Mouse (Mus musculus) intestine, embryonic 14.5 days (tissue): Measurements from ENCODE around the gene Ccno. TPM values are rescaled to one million over a fixed set of nuclear protein-coding genes. Genes with fewer than 3 reads are reported as not detected.
"Not testable (repeated sequence)": the region's sequence is repeated elsewhere in the genome, so short reads cannot be mapped to it uniquely, and the experiment has no call there.

Source experiments
- ATAC-seq: fragments of 200-750 bp; cut with Nextera tagmentation; replicated peaks from 2 replicates; pipeline ENCODE4 v1.8.0; 2017; ENCODE audit warnings: low read depth, moderate number of reproducible peaks, moderate TSS enrichment, moderate library complexity; ENCODE audit not compliant: low FRiP score, low TSS enrichment
- DNase-seq: peaks from one replicate; pipeline ENCODE4 v3.0.0-alpha.2; 2018; ENCODE audit warnings: low spot score
- H3K27ac ChIP-seq: fragments of 300-500 bp; sonication (generic); 2 replicates; pipeline ENCODE4 v1.5.1; 2014; ENCODE audit warnings: low read depth, mild to moderate bottlenecking, control low read depth
- H3K27me3 ChIP-seq: fragments of 300-500 bp; sonication (generic); replicated peaks from 2 replicates; pipeline ENCODE4 v1.6.1; 2014; ENCODE audit warnings: low read length, control low read depth; ENCODE audit not compliant: control insufficient read depth, insufficient read depth
- H3K36me3 ChIP-seq: fragments of 300-500 bp; sonication (generic); 2 replicates; pipeline ENCODE4 v1.6.1; 2014; ENCODE audit warnings: low read length, control low read depth; ENCODE audit not compliant: control insufficient read depth, insufficient read depth
- H3K4me1 ChIP-seq: fragments of 300-500 bp; sonication (generic); replicated peaks from 2 replicates; pipeline ENCODE4 v1.6.1; 2014; ENCODE audit warnings: low read length, control low read depth, mixed read lengths; ENCODE audit not compliant: control insufficient read depth, insufficient read depth
- H3K4me2 ChIP-seq: fragments of 300-500 bp; sonication (generic); 2 replicates; pipeline ENCODE4 v1.6.1; 2014; ENCODE audit warnings: low read length
- H3K4me3 ChIP-seq: fragments of 300-500 bp; sonication (generic); 2 replicates; pipeline ENCODE4 v1.5.1; 2014; ENCODE audit warnings: low read depth, low read length, control low read depth, mixed read lengths
- H3K9ac ChIP-seq: fragments of 300-500 bp; sonication (generic); 2 replicates; pipeline ENCODE4 v1.6.1; 2014; ENCODE audit warnings: mild to moderate bottlenecking, low read length
- H3K9me3 ChIP-seq: fragments of 300-500 bp; sonication (generic); 2 replicates; pipeline ENCODE4 v1.6.1; 2016; ENCODE audit warnings: low read length, control low read depth; ENCODE audit not compliant: control insufficient read depth
- WGBS: fragments of 180-500 bp; shearing (Covaris S2); extraction: QIAGEN DNeasy Blood & Tissue Kit; methylation state at CpG from one replicate; pipeline ENCODE4 v1.1.7; 2014; 5-methylcytosine and 5-hydroxymethylcytosine counted together
- polyA plus RNA-seq: library from polyadenylated mRNA; unstranded; fragments of >200 nt; fragmentation: Nextera tagmentation; extraction: Ambion mirVana; gene quantifications from 2 replicates; pipeline ENCODE4 v1.2.1, GENCODE M21; 2014

The Ccno gene
- polyA plus RNA-seq, 1 experiment from 2014 or later, result 0.24 TPM

DNA sequence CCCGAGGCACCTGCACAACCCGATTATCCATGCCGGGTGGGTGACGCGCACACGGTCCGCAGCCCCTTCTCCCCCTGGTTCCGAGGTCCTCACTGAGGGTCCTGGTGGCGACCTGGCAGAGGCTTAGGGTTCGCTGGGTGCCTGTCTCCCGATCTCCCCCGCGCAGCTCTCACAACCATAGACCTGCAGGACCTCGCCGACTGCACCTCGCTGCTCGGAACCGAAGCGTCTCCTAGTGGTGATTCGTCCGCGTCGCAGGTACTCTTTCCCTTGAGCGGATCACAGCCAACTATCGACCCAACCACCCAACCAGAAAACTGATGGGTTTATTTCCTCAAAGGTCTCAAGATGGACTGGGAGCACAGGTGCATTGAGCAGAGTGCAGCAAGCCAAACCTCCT is 6.6 kb downstream of the Ccno start:
- peaks cover 95% of the 10 kb centered on the region for H3K27me3 ChIP-seq
- DNase-seq (peak; percentile 74), ATAC-seq (peak; percentile 55)
- H3K4me1 ChIP-seq, result peaks cover 26% of the 10 kb centered on the region; the same call in 1 of the 2 replicates
- H3K4me2 ChIP-seq, result peak overlapping the region; percentile 61
- H3K36me3 ChIP-seq, result no peaks in the 10 kb centered on the region
- H3K4me3 ChIP-seq, result peak overlapping the region; percentile 26
- under 1% methylated on average over 25 of the region's 25 CpGs for WGBS
- no peak overlapping the region for H3K27ac ChIP-seq
- no peaks in the 10 kb centered on the region for H3K9me3 ChIP-seq
- H3K9ac ChIP-seq, result no peak overlapping the region

DNA sequence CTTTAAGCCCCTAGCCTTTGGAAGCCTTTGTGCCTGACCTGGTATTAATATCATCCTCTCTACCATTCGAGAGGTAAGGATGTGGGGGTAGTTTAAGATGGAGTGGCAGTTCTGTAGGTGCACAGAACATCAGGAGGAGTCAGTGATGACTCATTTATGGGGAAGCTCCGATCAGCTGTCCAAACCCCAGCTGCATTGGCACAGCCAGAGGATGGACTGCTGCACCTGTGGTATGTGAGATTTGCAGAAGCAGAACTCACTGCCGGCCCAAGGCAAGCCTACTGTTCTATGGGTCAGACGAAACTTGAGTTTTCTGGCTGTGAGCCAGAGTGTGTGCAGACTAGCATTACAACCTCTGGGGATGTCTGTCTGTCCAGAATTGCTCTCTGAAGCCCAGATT is 8.8 kb downstream of the Ccno start:
- no peak overlapping the region for H3K9ac ChIP-seq
- peaks cover 86% of the 10 kb centered on the region for H3K27me3 ChIP-seq
- H3K4me3 ChIP-seq, result no peak overlapping the region
- no peak for ATAC-seq
- H3K27ac ChIP-seq, result no peak overlapping the region
- H3K4me1 ChIP-seq, result peaks cover 20% of the 10 kb centered on the region; the same call in 1 of the 2 replicates
- WGBS, result 50% methylated on average over 4 of the region's 4 CpGs
- no peak overlapping the region for H3K4me2 ChIP-seq
- H3K9me3 ChIP-seq, result no peaks in the 10 kb centered on the region
- DNase-seq, result no peak
- H3K36me3 ChIP-seq, result no peaks in the 10 kb centered on the region

DNA sequence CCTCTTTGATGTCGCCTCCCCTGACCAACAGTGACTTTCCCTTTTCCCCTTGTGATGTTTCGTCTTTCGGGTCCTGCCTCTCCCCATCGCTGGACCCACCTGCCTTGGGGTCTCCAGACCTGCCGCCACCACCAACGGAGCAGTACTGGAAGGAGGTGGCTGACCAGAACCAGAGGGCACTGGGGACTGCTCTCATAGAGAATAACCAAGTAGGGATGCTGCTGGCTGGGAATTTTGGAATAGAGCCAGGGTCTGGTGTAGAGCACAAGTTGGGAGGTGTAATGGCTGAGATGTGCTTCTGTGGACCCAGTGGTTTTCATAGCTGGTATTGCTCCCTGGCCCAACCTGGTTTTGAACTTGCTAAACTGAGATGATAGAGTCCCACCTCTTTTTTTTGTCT is 9.8 kb downstream of the Ccno start:
- Histone ChIP-seq H3K36me3 (no peaks in the 10 kb centered on the region), H3K27ac (no peak overlapping the region), H3K9me3 (no peaks in the 10 kb centered on the region), H3K4me2 (no peak overlapping the region), H3K27me3 (peaks cover 80% of the 10 kb centered on the region), H3K9ac (no peak overlapping the region), H3K4me3 (no peak overlapping the region), H3K4me1 (peaks cover 20% of the 10 kb centered on the region; the same call in 1 of the 2 replicates)
- no peak for DNase-seq
- WGBS, result 73% methylated on average over 6 of the region's 6 CpGs
- ATAC-seq, result no peak

DNA sequence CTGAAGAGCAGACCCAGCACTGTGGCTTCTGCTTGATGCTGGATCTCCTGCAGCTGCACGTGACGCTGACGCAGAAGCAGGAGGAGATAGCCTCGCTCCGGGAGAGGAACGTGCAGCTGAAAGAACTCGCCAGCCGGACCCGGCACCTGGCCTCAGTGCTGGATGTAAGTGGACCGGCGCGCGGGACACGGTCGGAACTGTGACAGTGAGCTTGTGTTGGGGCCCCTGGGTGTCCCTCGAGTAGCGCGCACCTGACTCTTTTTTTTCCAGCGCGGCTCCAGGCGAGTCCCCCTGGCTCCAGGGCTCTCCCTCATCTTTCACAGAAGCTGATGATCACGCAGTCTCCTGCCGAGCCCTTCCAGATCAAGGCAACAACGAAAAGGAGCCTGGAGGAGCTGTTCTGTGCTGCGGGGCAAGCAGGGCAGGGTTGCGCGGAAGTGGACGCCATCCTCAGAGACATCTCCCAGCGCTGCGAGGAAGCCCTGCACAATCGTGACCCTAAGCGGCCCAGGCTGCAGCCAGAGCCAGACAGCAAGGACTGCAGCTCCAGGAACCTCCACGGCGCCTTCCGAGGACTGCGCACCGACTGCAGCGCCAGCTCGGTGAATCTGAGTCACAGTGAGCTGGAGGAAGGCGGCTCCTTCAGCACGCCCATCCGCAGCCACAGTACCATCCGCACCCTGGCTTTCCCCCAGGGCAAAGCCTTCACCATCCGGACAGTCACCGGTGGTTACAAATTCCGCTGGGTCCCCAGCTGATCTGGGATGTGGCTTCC is 11.0 kb downstream of the Ccno start:
- Histone ChIP-seq H3K9ac (0 out of 2 replicates have a peak overlapping the region, but pooled peaks have one; percentile 35), H3K9me3 (no peaks in the 10 kb centered on the region), H3K4me3 (peak overlapping the region; percentile 36), H3K4me2 (peak overlapping the region; percentile 94), H3K4me1 (peaks cover 17% of the 10 kb centered on the region; the same call in 1 of the 2 replicates), H3K27ac (no peak overlapping the region), H3K27me3 (peaks cover 69% of the 10 kb centered on the region), H3K36me3 (no peaks in the 10 kb centered on the region)
- DNase-seq, result peak; percentile 79
- under 1% methylated on average over 46 of the region's 46 CpGs for WGBS
- ATAC-seq, result peak; percentile 33; the same call in 1 of the 2 replicates

DNA sequence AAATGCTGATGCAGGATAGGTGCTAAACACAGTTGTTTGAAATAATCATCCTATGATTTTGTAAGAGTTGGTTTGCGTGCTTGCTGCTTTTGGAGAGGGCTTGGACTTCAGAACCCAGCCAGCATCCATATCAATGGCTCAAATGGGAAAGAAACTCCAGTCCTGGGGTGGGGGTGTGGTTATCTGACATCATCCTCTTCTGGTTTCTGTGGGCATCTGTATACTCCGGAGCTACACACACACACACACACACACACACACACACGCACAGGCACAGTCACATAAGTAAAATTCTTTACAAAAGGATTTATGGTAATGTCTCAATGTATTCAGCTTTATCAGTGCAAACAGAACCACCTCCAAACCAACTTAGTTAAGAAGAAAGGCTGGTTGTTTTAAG is 12.5 kb downstream of the Ccno start:
- H3K27ac ChIP-seq, result no peak overlapping the region
- DNase-seq (no peak), ATAC-seq (no peak)

DNA sequence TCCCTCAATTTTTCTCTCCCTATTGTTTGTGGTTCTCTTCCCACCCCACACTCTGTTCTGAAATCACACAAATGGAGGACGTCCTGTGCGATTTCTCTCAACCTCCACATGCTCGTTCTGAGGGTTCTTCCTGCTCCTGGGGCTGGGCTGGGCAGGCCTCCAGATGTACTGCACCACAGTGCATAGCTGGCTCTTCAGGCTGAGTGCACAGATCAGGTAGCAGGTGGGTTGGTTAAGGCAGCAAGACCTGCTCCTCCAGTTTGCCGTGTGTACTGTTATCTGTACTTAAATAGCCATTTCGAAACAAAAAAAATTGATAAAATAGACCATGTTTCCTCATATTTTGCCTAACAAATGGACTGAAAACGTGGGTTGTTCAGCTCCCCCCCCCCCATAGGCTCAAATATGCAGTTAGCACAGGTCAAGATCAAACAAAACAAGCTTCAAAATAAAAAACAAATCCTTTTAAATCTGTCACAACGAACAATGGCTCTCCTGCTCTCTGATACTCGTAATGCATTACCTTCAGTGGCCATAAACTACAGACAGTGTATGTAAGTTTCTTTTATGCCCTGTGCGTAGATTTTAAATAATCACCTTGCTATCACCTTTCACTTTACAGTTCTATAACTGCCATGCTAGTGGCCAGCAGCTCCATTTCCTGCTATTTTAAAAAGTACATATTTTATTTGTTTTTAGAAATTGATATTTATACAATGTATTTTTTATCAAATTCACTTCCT is 13.1 kb downstream of the Ccno start:
- Histone ChIP-seq H3K4me3 (no peak overlapping the region), H3K9me3 (no peaks in the 10 kb centered on the region), H3K9ac (no peak overlapping the region), H3K36me3 (no peaks in the 10 kb centered on the region), H3K4me1 (peaks cover 8% of the 10 kb centered on the region; the same call in 1 of the 2 replicates), H3K27ac (no peak overlapping the region), H3K4me2 (no peak overlapping the region), H3K27me3 (peaks cover 48% of the 10 kb centered on the region)
- ATAC-seq (peak; percentile 84), DNase-seq (no peak)
- WGBS, result 55% methylated on average over 9 of the region's 9 CpGs

More for the DNA sequence above, 12.5 kb downstream of the Ccno start:
- Histone ChIP-seq H3K9ac (no peak overlapping the region), H3K4me1 (peaks cover 8% of the 10 kb centered on the region; the same call in 1 of the 2 replicates), H3K9me3 (no peaks in the 10 kb centered on the region), H3K4me2 (no peak overlapping the region), H3K36me3 (no peaks in the 10 kb centered on the region), H3K27me3 (peaks cover 54% of the 10 kb centered on the region), H3K4me3 (no peak overlapping the region)
- 61% methylated on average over 3 of the region's 3 CpGs for WGBS

DNA sequence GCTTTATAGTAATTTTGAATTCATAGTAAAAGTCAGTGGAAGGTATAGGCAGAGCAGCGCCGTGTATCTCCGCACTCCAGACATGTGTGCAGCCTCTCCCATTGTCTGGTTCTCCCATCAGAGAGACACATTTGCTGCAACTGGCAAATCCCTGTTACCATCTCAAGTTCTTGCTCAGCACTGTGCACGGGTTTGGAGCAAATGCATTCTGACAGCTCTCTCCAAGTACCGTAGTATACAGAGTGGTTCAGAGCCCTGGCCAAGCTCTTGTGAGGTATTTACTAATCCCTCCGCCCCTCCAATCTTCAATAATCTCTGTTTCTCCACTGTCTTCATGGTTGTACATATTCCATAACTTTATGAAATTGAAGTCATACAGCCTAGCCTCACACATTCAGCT is 25.1 kb downstream of the Ccno start:
- ATAC-seq (no peak), DNase-seq (peak; percentile 41)
- Histone ChIP-seq H3K27ac (no peak overlapping the region), H3K9me3 (no peaks in the 10 kb centered on the region), H3K4me1 (no peaks in the 10 kb centered on the region; the same call in 1 of the 2 replicates), H3K27me3 (no peaks in the 10 kb centered on the region), H3K36me3 (no peaks in the 10 kb centered on the region), H3K4me3 (no peak overlapping the region), H3K4me2 (peak overlapping the region; percentile 37; the same call in 1 of the 2 replicates), H3K9ac (no peak overlapping the region)
- WGBS, result 78% methylated on average over 6 of the region's 6 CpGs

DNA sequence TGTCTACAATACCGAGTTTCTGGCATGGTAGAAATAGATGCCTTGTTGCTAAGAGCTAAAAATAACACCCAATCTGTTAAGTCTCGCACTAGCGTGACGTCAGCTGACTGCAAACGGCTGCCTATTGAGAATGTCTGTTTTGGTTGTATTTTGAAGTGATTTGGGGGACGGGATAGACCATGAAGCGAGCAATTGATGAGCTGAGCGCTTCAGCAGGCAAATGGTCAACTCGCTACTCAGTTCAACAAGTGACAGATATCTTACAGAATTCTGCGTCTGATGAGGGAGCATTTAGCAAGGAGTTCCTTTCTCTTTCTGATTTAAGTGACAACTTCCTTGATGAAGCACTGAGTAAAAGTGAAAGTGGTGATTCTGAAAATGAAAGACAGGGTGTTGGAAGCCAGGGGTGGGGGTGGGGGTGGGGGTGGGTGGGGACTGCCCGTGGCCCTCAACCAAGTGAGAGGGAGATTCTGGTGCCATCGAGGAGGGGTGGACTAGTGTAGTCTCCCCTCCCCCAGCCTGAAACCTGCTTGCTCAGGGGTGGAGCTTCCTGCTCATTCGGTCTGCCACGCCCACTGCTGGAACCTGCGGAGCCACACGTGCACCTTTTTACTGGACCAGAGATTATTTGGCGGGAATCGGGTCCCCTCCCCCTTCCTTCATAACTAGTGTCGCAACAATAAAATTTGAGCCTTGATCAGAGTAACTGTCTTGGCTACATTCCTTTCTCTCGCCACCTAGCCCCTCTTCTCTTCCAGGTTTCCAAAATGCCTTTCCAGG is 25.8 kb downstream of the Ccno start:
- 33% methylated on average over 19 of the region's 20 CpGs for WGBS

More for the DNA sequence above, 25.8 kb downstream of the Ccno start:
- H3K36me3 ChIP-seq, H3K9ac ChIP-seq, H3K4me1 ChIP-seq, H3K27ac ChIP-seq, ATAC-seq, H3K27me3 ChIP-seq, H3K9me3 ChIP-seq: not testable (repeated sequence)
- Histone ChIP-seq H3K4me3 (peak overlapping the region; percentile 20; the same call in 1 of the 2 replicates), H3K4me2 (peak overlapping the region; percentile 37)
- DNase-seq, result peak; percentile 54
